Comparison of ENCODE assay signal across 10 mouse cellular contexts in genomic region chr8:21391511-21391910, GRCm38 (mm10). TPM values are rescaled to one million over a fixed set of nuclear protein-coding genes. Genes with fewer than 3 reads are reported as not detected.
DNase-seq lines count a peak whose midpoint lies in the region; TF ChIP-seq lines count a peak whose summit lies in the region.
"Not testable (repeated sequence)": the region's sequence is repeated elsewhere in the genome, so short reads cannot be mapped to it uniquely, and the experiment has no call there.
"Had no signal": no experiment of that assay in that cellular context is flagged by ENCODE, and none has a peak within 500 bp of the region (broad histone marks: within the 10 kb centered on the region; RNA-seq: fewer than 3 reads in every experiment).

Defa33 (plus strand) TSS chr8:21391811.

- H3K27me3 ChIP-seq in small intestine, adult 2 months (ENCODE audit: control insufficient read depth, insufficient read depth, low read length), result not testable (repeated sequence)

- not testable (repeated sequence) for H3K4me1 ChIP-seq in small intestine, adult 2 months (ENCODE audit: control insufficient read depth, insufficient read depth, insufficient read length, low read length)

- TF ChIP-seq CTCF in small intestine, adult 2 months (IDR thresholded peaks at IDR 0.05; ENCODE audit: extremely low read depth, insufficient read length, insufficient replicate concordance, low read depth, low read length), result not testable (repeated sequence)

- not testable (repeated sequence) for DNase-seq in large intestine, adult 2 months (ENCODE audit: low read depth, low spot score)

- not testable (repeated sequence) for TF ChIP-seq POLR2A in small intestine, adult 2 months (IDR thresholded peaks at IDR 0.05; ENCODE audit: low read depth, low read length)

- not testable (repeated sequence) for H3K4me3 ChIP-seq in small intestine, adult 2 months (ENCODE audit: low read depth, low read length)

- no CpG with 5 or more reads among the region's 2 CpGs for WGBS in large intestine, adult 2 months
- WGBS in small intestine, adult 2 months, result no CpG with 5 or more reads among the region's 2 CpGs

- H3K27ac ChIP-seq in small intestine, adult 2 months (ENCODE audit: insufficient read depth, low read depth, low read length), result not testable (repeated sequence)

- not testable (repeated sequence) for H3K36me3 ChIP-seq in small intestine, adult 2 months (ENCODE audit: control insufficient read depth, insufficient read depth, low read length)

RNA-seq across cellular contexts. Expression of gene Defa33, which starts in this region (rescaled TPM):
- polyA plus RNA-seq in large intestine, adult 2 months (2012; rRNA removed), result 7,413 TPM in 1 of 2 replicates, not detected in the other
- polyA plus RNA-seq in small intestine, adult 2 months (2012; rRNA removed), result 3.5 and 1,155 TPM in 2 replicates
- polyA plus RNA-seq: activated CD4-positive, CD25-positive, alpha-beta regulatory T cell, adult 4 months; adrenal gland, adult 2 months; brain, embryonic 14.5 days; C2C12; CD4-positive, CD25-positive, alpha-beta regulatory T cell, adult 4 months; cerebellum, adult 2 months; G1E; Patski had no signal
